Mouse (Mus musculus) gonadal fat pad, adult 2 months (tissue): ENCODE results near the gene Leo1. TPM values are rescaled to one million over a fixed set of nuclear protein-coding genes. Genes with fewer than 3 reads are reported as not detected.
"Not testable (repeated sequence)": the region's sequence is repeated elsewhere in the genome, so short reads cannot be mapped to it uniquely, and the experiment has no call there.

ENCODE experiments used
- DNase-seq: peaks from one replicate; pipeline ENCODE4 v3.0.0-alpha.2; 2012; ENCODE audit warnings: low read depth
- polyA plus RNA-seq: library from polyadenylated mRNA; depleted of rRNA; stranded (reverse); fragments of >200 nt; gene quantifications from 2 replicates; pipeline ENCODE4 v1.2.3, GENCODE M21; 2012

Leo1 gene
- polyA plus RNA-seq, 1 experiment, result 4.0 TPM

DNA sequence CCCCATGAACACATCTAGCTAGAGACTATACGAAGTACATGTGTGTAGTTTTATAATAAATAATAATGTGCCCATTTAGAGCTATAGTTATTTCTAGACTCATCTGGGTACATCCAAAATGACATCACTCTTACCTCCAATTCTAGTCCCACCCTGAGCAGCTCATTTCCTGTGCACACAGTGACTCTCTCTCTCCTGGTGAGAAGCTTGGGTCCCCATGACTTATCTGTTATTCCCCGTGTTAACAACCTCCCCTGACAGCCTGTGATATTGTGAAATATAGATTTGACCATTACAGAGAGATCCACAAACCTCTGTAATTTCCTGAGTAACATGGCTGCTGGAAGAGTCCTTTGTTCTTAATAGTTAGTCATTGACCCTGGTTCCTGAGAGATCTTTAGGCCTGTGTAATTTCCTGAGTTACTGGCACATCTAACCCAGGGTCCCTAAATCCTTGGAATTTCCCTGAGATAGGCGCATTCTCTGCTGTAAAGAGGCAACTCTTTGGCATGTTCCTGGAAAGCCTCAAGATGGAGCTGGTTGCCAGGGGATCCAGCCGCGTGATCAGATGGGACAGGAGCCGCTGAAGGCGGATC, 15.4 kb upstream of the Leo1 start:
- no peak for DNase-seq

DNA sequence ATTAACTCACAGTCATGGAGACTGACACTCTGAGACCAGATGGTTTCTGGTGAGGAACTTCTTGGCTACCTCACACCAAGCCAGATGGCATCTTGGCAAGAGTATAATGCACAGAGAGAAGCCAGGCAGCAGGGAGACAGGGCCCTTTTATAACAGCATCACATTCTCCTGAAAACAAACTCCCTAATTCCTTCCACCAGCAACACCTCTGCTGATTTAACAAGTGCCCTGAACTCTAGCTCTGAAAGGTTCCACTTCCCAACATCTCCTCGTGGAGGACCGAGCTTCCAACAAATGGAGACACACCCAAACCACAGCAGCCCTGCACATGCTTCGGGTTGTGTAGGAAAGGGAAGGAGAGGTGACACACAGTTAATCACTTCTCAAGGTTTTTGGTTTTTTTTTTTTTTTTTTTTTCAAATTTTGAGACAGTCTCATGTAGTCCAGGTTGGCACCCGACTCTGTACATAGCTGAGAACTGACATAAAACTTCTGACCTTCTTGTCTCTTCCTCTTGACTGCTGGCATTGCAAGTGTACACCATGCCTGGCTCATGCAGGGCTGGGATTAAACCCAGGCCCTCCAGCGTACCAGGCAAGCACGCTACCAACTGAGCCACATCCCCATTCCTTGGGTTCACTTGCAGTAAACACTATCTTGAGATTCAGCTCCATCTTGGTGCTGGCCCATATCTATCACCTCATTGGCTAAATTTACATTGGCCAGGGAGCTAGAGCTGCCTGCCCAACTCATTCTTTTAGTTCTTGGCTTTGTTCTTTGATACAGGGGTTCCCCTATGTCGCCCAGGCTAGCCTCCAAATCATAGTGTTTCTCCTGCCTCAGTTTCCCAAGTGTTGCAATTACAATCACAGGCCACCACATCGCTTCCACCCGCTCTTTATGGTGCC, 13.7 kb upstream of the Leo1 start:
- DNase-seq, result no peak

DNA sequence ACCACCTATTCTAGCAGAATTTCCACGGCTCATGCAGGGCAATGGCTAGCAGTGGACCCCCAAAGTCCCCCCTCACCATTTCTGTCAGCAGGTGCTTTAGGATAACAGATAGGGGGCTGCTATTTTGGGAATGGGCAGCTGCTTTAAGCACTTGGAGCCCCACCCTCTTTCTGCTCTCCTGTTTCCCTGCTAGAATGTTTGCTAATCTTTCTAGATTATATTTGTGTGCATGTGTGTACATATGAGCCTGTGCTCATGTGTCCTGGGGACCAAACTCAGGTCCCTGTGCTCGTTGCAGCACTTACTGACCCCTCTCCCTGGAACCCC, 13.1 kb upstream of the Leo1 start:
- DNase-seq, result no peak

DNA sequence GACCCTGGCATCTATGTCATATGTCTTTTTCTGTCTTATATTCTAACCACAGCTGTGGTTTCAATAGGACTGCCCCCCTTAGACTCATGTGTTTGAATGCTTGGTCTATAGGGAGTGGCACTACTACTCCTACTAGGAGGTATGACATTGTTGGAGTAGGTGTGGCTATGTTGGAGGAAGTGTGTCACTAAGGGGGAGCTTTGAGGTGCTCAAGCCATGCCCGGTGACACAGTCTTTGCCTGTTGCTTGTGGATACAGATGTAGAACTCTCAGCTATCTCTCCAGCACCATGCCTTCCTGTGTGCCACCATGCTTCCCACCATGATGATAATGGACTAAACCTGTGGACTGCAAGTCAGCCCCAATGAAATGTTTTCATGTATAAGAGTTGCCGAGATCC, 12.3 kb upstream of the Leo1 start:
- no peak for DNase-seq

DNA sequence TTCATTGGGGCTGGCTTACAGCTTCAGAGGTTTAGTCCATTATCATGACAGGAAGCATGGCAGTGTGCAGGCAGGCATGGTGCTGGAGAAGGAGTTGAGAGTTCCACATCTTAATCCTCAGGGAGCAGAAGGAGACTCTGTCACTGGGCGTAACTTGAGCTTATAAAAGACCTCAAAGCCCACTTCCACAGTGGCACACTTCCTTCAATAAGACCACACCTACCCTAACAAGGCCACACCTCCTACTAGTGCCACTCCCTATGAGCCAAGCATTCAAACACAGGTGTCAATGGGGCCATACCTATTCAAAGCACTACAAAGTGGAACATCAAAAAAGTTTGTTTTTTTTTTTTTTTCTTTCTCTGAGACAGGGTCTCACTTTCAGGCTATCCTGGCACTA, 11.7 kb upstream of the Leo1 start:
- no peak for DNase-seq

DNA sequence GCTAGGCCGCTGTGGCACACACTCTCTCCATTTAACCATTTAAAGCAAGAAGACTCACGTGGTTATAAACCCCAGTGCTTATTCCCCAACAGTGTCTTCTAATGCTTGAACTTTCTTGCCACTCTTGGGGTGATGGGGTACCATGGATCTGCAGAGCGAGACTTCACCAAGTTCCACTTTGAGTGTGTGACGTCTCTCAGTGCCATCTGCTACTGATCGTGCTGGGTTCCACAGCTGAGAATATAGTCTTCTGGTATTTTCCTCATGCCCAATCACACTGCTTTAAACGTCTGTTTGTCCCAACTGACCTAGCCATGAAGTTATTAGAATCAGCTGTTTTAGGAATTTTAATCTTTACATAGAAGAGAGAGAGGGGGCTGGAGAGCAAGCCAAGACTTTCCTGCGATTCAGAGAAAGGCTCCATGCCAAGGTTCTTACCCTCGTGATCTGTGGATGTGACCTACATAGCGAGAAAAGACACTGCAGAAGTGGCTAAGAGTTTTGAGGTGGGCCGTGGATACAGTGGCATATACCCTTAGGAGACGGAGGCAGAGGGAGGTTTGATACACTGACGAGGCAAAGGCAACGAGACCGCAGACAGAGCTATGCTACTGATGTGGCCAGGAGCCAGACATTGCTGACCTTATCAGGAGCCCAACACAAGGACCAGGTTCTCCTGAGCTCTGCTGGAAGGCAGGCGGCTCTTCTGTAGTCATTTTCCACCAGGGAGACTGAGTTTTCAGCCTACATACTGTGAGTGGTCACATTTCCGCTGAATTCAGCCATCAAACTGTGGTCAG, 10.3 kb upstream of the Leo1 start:
- no peak for DNase-seq

DNA sequence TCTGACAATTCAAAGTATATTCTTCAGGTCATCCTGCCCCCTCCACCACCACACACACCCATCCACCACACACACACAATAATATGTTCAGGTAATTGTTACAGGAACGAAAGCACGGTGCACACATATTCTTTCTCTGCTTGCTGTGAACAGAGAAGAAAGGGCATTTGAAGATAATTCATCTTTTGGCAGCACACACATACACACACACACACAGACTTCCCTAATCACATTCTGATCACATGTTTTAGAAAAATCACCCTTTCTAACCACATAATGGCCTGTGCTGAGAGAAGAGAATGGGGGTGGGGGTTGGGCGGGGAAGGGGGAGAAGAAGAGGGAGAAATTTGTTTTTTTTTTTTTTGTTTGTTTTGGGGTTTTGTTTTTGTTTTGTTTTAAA, 8.6 kb upstream of the Leo1 start:
- no peak for DNase-seq

DNA sequence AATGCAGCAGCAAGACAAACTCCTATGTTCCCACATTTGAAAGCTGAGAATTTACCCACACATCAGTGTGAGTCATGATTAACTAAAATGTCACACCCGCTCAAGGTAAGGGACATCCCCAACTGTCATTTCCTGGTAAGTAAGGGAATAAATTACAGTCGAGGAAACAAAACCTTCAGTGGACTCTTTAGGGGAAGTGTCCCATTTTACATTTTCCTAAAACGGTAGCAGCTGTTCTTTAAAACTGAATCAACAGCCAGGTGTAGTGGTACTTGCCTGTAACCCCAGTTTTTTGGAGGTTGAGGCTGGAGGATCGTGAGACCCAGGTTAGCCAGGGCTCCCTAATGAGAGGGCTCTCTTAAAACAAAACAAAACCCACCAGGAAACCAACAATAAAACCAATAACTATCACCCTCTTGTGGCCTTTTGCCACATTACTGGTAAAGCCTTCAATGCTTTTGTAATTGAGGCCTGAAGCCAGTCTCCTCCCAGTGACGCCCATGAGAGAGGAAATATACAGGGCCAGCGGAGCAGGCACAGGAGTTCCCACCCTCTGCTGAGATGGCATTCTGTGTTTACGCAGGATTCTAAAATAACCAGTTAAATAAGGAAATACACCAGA, 7.0 kb upstream of the Leo1 start:
- DNase-seq, result no peak

DNA sequence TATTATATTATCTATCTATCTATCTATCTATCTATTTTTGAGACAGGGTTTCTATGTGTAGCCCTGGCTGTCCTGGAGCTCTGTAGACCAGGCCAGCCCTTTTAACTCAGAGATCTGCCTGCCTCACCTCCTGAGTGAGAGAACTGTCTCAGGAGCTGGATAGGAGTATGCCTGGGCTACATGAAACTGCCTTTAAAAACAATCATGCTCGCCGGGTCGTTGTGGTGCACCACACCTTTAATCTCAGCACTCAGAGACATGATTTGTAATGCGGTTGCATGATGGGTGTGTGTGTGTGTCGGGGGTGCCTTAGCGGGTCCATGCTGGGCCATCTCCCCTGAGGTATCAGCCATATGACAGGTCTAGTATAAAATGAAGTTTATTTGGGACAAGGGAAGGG, 6.5 kb upstream of the Leo1 start:
- DNase-seq, result no peak

DNA sequence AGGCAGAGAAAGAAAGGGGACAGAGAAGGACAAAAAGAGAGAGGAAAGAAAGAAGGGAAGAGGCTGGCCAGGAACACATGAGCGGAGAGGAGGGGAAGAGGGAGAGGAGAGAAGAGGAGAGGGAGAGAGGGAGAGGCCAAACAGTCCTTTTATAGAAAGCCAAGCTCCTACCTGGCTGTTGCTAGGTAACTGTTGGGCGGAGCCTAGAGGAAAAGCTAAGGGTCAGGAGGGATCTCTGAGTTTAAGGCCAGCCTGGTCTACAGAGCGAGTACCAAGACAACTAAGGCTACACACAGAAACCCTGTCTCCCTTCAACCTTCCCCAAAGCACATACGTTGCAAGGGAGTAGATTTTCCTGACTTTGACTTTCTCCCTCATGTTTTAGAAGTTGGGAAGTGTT, 6.0 kb upstream of the Leo1 start:
- DNase-seq, result no peak

DNA sequence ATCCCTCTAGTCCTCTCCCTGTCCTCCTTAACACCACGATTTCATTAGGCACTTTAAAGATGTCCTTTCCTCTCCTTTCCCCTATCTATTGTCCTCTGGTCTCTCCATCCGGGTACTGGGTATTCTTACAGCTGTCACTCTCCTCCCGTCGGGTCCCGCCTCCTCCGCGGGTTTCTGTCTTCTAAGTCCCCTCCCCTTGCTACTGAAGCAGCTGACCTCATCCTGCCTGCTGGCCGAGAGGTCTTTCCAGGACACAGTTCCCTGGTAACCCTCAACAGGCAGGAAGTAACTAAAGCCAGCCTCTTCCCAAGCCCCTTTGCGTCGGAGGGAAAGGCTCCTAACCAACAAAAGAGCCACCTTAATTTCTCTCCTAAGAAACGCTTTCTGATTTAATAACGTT, 5.4 kb upstream of the Leo1 start:
- DNase-seq, result no peak

DNA sequence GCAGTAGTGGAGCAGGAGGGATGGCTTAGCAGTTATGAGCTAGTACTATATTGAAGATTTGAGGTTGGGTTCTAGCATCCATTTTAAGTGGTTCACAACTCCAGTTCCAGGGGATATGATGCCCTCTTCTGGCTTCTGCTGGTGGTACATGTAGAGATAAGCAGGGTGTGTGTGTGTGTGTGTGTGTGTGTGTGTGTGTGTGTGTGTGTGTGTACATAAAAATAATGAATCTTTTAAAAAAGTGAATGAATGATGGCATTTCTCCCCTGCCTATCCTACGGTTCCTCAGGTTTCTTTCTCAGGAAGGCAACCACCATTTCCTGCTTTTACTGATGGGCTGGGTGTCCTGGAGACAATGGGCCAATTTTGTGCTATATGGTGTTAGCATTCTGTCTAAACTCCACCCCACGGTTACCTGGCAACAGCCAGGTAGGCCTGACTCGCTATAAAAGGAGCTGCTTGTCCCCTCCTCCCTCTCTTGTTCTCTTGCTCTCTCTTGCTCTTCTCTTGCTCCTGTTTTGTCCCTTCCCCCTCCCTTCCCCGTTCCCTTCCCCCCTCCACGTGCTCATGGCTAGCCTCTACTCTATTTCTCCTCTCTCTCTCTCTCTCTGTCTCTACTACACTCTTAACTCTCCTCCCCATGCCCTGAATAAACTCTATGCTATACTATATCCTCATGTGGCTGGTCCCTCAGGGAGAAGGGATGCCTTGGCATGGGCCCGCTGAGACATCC, 3.5 kb upstream of the Leo1 start:
- DNase-seq, result no peak

DNA sequence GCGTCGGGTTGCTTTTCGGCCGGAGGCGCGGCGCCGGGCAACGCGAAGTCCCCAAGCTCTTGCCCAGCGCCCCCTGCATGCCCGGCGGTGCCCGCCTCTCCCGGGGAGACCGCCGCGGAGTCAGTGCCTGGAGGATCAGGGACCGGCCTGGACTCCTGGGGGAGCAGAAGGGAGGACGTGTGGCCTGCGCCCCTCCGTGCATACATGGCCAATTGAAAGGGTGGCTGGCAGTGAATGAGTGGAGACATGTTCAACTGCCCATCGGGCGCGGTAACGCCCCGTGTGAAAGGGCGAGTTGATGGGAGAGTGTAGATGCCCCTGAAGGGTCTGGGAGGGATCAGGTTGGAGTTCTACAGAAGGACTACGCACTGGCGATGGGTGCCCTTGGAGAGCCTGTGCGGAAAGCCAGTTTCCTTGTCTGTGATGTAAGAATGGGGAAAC, 387 bp downstream of the Leo1 start:
- no peak for DNase-seq

DNA sequence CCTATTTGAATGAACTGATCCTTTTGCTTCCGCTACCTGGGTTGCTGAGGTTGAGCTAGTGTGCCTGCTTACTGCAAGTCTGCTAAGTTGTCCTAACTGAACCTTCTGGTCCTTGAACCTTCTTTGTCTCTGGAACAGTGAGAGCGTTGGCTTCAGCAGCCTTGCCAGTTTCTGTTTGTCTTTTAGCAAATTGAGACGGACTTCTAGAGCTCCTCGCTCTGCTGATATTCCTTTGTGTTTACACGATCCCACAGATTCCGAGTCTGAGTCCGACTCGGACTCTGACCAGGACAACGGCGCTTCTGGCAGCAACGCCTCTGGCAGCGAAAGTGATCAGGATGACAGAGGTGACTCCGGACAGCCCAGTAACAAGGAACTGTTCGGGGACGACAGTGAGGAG, 3.7 kb downstream of the Leo1 start:
- DNase-seq, result no peak

DNA sequence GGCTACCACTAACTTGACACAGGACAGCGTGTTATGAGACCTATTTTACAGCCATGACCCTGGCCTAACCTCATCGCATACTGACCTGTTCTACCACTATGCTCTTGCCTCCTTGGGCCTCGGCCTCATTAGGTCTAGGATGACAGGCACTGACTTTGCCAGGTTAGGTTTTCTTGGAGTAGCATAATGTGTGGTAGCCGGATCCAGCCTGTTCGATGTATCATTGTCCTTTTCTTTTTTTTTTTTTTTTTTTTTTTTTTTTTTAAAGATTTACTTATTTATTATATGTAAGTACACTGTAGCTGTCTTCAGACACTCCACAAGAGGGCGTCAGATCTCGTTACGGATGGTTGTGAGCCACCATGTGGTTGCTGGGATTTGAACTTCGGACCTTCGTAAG, 5.2 kb downstream of the Leo1 start:
- DNase-seq, result not testable (repeated sequence)

DNA sequence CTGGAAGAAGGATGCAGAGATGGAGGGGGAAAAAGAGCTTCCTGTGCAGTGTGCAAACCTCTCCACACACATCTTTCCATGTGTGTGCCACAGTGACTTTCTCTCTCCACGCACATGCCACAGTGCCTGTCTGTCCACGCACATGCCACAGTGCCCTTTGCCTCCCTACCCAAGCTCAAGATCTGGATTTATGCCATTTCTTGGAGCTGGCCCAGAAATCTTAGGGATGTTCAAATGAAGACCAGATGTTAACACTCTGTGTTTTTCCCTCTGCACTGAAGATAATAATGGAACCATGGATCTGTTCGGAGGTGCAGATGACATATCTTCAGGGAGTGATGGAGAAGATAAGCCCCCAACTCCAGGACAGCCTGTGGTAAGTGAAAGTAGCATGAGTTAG, 6.7 kb downstream of the Leo1 start:
- DNase-seq, result no peak

DNA sequence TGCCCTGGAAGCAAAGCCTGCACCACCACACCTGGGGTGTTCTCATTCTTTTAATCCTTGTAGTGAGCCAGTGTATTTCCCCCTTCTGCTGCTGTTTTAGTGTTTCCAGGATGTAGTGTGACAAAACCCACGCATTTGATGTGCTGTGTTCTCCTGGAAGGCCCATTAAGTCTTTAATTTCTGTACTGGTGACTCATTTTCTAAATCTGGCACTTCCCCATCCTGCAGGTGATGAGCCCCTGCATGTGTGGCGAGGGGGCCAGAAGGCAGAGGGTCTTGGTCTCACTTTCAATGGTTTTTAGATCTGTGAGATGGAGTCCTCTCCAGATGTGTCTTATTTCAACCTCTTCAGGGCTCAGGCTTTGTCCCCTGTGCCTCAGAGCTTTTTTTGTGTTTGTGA, 12.7 kb downstream of the Leo1 start:
- DNase-seq, result no peak

DNA sequence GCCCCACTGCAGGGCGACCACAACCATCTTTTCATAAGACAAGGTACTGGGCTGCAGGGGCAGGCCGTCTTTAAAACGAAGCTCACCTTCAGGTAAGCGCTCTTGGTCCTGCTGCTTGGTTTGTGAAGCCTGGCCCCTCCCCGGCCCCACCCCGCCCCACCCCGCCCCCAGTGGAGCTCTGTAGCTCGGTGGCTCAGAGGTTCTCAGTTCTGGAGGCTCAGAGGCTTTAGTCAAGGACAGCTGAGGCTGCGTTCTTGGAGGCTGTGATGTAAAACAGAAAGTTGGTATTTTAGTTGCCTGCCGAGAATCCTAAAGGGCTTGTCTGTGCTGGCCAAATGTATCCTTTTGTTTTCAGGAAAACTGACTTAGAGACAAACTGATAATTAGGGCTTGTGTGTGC, 14.4 kb downstream of the Leo1 start:
- DNase-seq, result no peak

DNA sequence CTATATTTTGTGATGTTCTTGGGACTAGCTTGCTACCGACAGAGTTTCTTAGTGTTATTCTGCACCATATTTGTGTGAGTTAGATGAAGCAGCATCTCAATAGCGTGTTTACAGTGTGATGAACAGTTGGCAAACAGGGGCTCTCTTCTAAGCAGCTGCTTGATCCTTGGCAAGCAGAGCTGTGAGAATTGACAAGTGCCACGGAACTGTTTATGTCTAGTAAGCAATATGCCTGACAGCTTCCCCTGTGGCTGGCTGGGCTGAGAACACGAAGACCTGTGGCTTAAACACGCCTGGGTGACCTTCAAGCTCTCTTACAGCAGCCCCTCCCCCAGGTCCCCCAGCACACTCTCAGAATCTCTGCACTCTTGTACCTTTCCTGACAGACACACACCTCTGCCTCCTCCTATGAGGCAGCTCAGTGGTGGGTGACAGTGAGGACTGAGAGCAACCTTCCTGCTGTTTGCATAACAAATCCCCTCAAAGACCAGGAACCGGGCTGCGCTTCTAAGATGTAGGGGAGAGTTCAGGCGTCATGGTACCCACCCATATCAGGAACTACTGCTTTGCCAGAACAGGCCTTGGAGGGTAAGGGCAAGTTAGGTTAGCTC, 21.8 kb downstream of the Leo1 start:
- no peak for DNase-seq

DNA sequence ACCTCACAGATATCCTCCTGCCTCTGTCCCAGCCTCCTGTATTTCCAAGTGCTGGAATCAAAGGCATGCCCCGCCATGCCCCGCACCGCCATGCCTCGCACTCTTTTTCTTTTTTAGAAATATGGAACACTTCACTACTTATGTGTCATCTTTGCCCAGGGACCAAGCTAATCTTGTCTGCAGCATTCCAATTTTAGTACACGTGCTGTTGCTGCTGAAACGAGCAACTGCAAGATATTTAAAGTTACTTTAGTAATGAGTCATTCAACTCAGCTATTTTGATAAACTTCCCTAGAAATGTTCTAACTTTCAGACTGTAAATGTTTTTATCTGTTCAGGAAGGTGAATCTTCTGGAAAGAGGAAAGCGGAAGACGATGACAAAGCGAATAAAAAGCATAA, 24.5 kb downstream of the Leo1 start:
- no peak for DNase-seq

DNA sequence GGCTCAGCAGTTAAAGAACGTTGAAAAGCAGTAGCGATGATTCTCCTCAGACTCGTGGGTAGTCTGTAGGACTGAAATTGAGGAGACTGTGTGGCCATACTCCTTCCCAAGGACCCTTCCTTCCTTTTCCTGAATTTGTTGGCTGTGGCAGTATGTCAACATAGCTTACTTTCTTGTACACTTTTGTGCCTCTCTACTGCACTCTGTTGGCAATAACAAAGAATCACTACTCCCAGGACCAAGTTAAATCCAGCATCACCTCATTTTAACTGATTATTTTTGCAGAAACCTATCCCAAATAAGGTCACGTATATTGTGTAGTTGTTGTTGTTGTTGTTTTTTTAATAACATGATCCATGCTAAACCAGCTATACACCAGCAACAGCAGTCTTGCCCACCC, 25.3 kb downstream of the Leo1 start:
- DNase-seq, result no peak
